Mouse (Mus musculus) kidney, adult 2 months (tissue): ENCODE measurements around the gene Polr2a.
A peak's percentile ranks its signal among the peaks of the same experiment; 100 is the strongest.

Source experiments
- CTCF ChIP-seq: fragments of 200-500 bp; conservative IDR thresholded peaks from 2 replicates; pipeline ENCODE4 v1.5.1; 2011; ENCODE audit warnings: low read depth, mild to moderate bottlenecking, control low read depth, low read length, moderate library complexity, mixed read lengths; ENCODE audit not compliant: insufficient read depth, insufficient read length
- POLR2A ChIP-seq: fragments of 200-500 bp; IDR thresholded peaks from one replicate; pipeline ENCODE4 v1.6.1; 2011; ENCODE audit warnings: low read depth, low read length, control low read depth

DNA sequence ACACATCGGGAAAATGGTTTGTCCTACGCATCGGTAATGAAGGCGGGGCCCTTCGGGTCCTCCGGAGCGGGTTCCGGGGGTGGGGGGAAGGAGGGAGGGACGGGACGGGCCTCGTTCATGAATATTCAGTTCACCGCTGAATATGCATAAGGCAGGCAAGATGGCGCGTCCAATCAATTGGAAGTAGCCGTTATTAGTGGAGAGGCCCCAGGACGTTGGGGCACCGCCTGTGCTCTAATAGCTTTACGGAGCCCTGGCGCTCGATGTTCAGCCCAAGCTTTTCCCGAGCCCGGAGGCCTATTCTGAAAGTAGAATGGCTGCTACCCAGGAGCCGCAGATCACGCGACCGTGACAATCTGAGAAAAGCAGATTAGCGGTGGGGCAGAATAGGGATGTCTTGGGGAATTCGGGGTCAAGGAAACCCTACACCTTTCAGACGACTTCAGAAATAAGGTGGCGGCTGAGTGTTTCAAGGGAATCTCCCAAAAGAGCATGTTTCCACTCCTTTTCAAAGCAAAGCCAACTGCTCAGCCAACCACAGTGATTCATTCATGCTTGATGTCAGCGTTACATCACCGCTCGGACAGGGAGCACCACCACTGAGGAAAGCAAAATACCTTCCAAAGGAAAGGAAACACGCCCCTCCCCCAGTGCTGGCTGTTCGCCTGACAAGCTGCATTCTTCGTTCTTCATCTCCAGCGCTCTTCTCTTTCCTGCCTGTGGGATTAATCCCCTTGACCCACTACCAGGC is 709 bp upstream of the Polr2a start:
- TF ChIP-seq CTCF (no peak), POLR2A (peak; percentile 39)
